Mouse (Mus musculus): Measurements from ENCODE around the gene Ric8a. TPM values are rescaled to one million over a fixed set of nuclear protein-coding genes. Genes with fewer than 3 reads are reported as not detected.

Gene Ric8a
- total and polyA plus RNA-seq, 2 experiments from 2014 or later: 91.8 to 98.8 TPM

DNA sequence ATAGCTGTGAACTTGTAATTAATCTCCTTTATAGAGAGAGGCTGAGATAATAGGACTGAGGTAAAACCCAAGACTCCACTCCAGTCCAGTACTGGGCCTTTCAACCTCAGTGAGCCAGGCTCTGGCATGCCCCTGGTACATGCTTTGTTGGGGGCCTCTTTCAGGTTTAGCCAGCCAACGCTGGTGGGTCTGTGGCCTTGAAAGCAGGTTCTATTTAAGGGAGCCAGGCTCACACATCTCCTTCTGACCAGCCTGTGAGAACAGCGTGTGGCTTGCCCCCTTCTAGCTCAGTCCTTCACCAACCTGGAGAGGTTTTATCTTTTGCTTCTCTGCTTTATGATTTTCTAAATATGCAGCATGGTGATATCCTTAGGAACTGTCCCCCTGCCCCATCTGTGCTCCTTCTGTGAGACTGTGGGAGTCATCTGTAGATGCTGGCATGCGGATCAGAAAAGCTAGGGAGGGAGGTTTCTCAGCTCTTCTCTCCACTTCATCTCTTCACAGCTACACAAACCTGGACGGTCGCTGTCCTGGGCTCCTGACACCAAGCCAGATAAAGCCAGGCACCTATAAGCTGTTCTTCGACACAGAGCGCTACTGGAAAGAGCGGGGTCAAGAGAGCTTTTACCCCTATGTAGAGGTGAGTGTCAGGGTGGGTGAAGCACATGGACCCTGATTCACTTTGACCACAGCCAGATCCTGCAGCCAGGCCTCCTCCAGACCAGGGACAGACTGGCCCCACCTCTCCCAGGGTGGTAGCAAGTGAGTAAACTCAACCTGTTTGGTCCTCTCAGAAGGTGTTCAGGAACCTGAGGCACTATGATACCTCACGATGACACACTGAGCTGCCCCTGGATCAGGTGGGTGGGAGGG lies 20.3 kb upstream of the Ric8a start:
- 71% methylated on average over 9 of the region's 9 CpGs for WGBS
- H3K27me3 ChIP-seq (ENCODE audit: insufficient read depth, low read length): no peaks in the 10 kb centered on the region; the same call in 1 of the 2 replicates
- H3K4me1 ChIP-seq (ENCODE audit: insufficient read depth): no peaks in the 10 kb centered on the region
- TF ChIP-seq CTCF (IDR thresholded peaks at IDR 0.05; ENCODE audit: low read depth): no peak
- H3K36me3 ChIP-seq (ENCODE audit: insufficient read depth): no peaks in the 10 kb centered on the region
- H3K9ac ChIP-seq: no peak overlapping the region
- H3K9me3 ChIP-seq (ENCODE audit: low read length): no peaks in the 10 kb centered on the region
- H3K4me3 ChIP-seq (ENCODE audit: low read depth, low read length): no peak overlapping the region
- peak; percentile 66 for ATAC-seq
- peak; percentile 56 for DNase-seq
- no peak overlapping the region for H3K27ac ChIP-seq (ENCODE audit: low read depth, low read length)
- no peak overlapping the region for H3K4me2 ChIP-seq (ENCODE audit: low read depth)

DNA sequence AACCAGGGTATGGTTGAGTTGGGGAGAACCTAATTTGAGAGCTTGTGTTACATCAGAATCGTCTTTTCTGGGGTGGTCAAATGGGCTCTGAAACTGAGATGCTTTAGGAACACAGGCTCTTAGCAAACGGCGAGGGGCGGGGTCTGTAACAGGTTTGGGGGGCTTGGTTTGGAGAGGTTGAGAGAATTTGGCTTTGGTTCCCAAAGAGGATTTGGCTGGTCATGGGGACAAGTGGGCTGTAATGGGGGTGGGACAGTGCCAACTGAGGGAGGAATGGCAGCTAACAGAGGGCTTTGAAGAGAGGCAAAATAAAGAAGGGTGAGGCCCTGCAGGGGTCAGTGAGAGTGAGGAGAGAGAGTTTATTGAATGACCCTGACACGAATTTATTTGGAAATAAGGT lies 17.2 kb upstream of the Ric8a start:
- no peak overlapping the region for H3K4me3 ChIP-seq (ENCODE audit: low read depth, low read length)
- no peak for TF ChIP-seq CTCF (IDR thresholded peaks at IDR 0.05; ENCODE audit: low read depth)
- no peaks in the 10 kb centered on the region; the same call in 1 of the 2 replicates for H3K27me3 ChIP-seq (ENCODE audit: insufficient read depth, low read length)
- no peaks in the 10 kb centered on the region for H3K36me3 ChIP-seq (ENCODE audit: insufficient read depth)
- H3K9me3 ChIP-seq (ENCODE audit: low read length): no peaks in the 10 kb centered on the region
- no peak overlapping the region for H3K9ac ChIP-seq
- 50% methylated on average over 5 of the region's 5 CpGs for WGBS
- ATAC-seq (no peak), DNase-seq (no peak)
- H3K4me1 ChIP-seq (ENCODE audit: insufficient read depth): no peaks in the 10 kb centered on the region
- H3K4me2 ChIP-seq (ENCODE audit: low read depth): no peak overlapping the region
- no peak overlapping the region for H3K27ac ChIP-seq (ENCODE audit: low read depth, low read length)

DNA sequence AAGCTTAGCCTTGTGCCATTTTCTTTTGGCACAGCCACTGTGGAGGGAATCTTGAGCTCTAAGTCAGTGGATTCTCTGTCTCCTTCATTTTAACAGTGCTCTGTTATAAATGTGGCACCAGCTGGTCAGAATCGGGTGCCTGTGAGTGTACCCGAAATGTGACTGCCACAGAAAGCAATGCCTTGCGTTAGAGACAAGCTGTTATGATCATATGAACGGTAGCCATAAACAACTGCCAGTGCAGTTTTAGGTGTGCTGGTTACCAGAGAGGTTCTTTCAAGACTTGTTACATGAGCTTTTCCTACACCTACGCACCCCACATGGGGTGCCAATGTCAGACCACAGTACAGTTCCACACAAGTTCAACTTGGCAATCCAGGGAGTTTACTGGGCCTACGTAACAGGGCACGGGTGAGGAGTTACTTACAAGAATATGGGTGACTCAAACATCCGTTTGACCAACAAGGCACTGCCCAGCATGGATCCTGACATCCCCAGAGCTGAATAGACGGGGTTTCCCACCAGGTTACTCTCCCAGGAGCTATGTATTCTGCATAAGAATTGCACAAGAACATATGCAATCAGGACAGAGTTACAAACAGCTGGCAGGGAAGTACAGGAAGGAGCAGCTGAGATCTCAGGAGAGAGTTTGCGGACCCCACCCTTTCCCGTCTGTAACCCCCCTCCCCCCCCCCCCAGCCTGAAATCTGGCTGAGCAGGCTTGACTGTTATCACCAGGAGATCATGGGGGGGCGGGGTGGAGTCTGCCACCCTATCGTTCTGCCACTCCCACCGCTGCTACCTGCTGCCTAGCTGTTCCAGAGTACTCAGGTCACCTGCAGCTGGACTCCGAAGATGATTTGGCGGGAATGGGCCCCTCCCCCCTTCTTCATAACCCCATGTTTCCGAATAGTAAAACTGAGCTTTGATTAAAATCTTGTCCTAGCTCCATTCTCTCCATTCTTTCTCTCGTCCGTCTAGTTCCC lies 15.7 kb upstream of the Ric8a start:
- H3K36me3 ChIP-seq (ENCODE audit: insufficient read depth): no peaks in the 10 kb centered on the region
- no peaks in the 10 kb centered on the region; the same call in 1 of the 2 replicates for H3K27me3 ChIP-seq (ENCODE audit: insufficient read depth, low read length)
- H3K27ac ChIP-seq (ENCODE audit: low read depth, low read length): no peak overlapping the region
- WGBS: 42% methylated on average over 19 of the region's 19 CpGs
- no peak overlapping the region for H3K9ac ChIP-seq
- H3K4me3 ChIP-seq (ENCODE audit: low read depth, low read length): no peak overlapping the region
- DNase-seq (no peak), ATAC-seq (no peak)
- H3K4me1 ChIP-seq (ENCODE audit: insufficient read depth): no peaks in the 10 kb centered on the region
- no peaks in the 10 kb centered on the region for H3K9me3 ChIP-seq (ENCODE audit: low read length)
- H3K4me2 ChIP-seq (ENCODE audit: low read depth): no peak overlapping the region
- TF ChIP-seq CTCF (IDR thresholded peaks at IDR 0.05; ENCODE audit: low read depth): no peak

DNA sequence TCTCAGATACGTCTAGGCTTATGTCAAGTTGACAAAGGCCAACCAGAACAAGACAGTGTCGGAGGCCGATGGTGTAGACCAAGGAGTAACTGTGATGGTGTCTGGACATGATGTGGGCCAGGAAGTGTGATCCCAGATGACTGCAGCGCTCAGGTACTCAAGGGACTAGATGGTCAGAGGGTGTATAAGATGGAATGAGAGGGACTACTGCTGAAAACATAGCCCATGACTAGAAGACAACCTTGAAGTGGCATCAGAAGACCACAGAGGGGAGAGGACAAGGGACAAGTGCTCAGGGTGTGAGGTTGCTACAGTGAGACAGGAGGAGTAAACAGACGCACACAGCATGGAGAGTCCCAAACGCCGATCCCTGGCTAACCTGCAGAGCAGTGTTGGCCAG lies 13.0 kb upstream of the Ric8a start:
- 80% methylated on average over 7 of the region's 7 CpGs for WGBS
- no peak overlapping the region for H3K4me3 ChIP-seq (ENCODE audit: low read depth, low read length)
- ATAC-seq: no peak
- H3K27ac ChIP-seq (ENCODE audit: low read depth, low read length): no peak overlapping the region
- no peak for DNase-seq
- H3K9ac ChIP-seq: no peak overlapping the region
- H3K27me3 ChIP-seq (ENCODE audit: insufficient read depth, low read length): no peaks in the 10 kb centered on the region; the same call in 1 of the 2 replicates
- H3K36me3 ChIP-seq (ENCODE audit: insufficient read depth): no peaks in the 10 kb centered on the region
- H3K9me3 ChIP-seq (ENCODE audit: low read length): no peaks in the 10 kb centered on the region
- no peak for TF ChIP-seq CTCF (IDR thresholded peaks at IDR 0.05; ENCODE audit: low read depth)
- H3K4me2 ChIP-seq (ENCODE audit: low read depth): no peak overlapping the region
- H3K4me1 ChIP-seq (ENCODE audit: insufficient read depth): no peaks in the 10 kb centered on the region

DNA sequence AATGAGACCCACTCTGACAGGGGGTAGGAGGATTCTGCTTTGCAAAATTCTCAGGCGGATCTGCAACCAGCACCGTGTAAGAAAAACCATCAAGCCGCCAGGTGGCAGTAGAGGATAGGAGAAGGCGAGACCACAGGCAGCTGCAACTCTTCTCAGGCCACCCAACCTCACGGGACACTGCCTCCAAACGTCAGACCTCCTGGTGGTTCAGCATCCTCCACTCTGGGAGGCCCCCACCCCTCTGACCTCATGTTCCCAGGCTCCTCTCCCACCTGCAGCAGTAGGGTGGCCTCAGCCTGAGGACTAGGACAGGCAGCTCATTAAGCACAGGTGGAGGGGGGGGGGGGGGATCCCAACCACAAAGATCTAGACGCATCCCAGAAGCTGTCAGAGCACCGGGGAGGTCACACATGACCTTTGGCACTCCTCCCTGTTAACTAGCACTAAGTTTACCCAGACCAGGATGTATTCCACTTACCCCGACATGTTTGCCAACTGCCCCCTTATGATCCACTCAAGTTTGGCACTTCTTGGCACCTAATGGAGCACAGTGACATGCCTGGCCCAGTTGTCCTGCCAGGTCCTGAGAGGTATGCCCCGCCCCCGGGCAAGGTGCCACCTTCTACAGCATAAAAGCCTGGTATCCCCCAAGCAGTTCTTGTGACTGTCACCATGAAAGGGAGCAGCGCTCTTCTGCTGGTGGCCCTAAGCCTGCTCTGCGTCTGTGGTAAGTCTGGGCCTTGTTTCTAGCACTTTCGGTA lies 11.7 kb upstream of the Ric8a start, which contains the start of gene Scgb1c1:
Gene Scgb1c1 (plus strand): TSS at position 643 of the 761 bp plus-strand sequence.
- Histone ChIP-seq H3K27ac (ENCODE audit: low read depth, low read length) (no peak within 1 kb of the TSS), H3K4me2 (ENCODE audit: low read depth) (no peak within 1 kb of the TSS), H3K4me1 (ENCODE audit: insufficient read depth) (no peaks in the 10 kb centered on the region), H3K36me3 (ENCODE audit: insufficient read depth) (no peaks in the 10 kb centered on the region; the same call in 1 of the 2 replicates), H3K27me3 (ENCODE audit: insufficient read depth, low read length) (no peaks in the 10 kb centered on the region), H3K9me3 (ENCODE audit: low read length) (no peaks in the 10 kb centered on the region), H3K4me3 (ENCODE audit: low read depth, low read length) (no peak within 1 kb of the TSS), H3K9ac (no peak within 1 kb of the TSS)
- DNase-seq: peak; percentile 88
- TF ChIP-seq CTCF (IDR thresholded peaks at IDR 0.05; ENCODE audit: low read depth): peak; percentile 87
- ATAC-seq: peak; percentile 94
- 27% methylated on average over 14 of the region's 14 CpGs for WGBS

DNA sequence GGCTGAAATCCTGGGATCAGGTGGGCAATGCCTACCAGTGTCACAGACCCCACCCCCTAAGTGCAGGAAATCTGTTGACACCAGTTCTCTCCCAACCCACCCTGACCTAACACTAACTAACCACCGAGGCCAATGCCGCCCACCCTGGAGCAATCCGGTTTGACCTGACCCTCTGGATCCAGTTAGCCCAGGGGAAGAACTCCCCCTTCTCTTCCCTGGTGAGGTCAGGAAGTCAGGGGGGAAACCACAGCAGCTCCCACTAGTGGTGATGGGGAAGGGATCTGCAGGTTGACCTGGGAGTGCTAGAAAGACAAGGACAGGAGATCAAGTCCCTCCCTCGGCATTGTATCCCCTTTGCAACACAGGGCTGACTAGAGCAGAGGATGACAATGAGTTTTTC lies 11.1 kb upstream of the Ric8a start:
- 64% methylated on average over 4 of the region's 4 CpGs for WGBS
- TF ChIP-seq CTCF (IDR thresholded peaks at IDR 0.05; ENCODE audit: low read depth): peak; percentile 21; the same call in 1 of the 2 replicates
- no peaks in the 10 kb centered on the region; the same call in 1 of the 2 replicates for H3K36me3 ChIP-seq (ENCODE audit: insufficient read depth)
- H3K9ac ChIP-seq: no peak overlapping the region
- H3K4me2 ChIP-seq (ENCODE audit: low read depth): no peak overlapping the region
- no peak overlapping the region for H3K4me3 ChIP-seq (ENCODE audit: low read depth, low read length)
- DNase-seq: no peak
- no peaks in the 10 kb centered on the region for H3K4me1 ChIP-seq (ENCODE audit: insufficient read depth)
- H3K27ac ChIP-seq (ENCODE audit: low read depth, low read length): no peak overlapping the region
- no peak for ATAC-seq
- H3K27me3 ChIP-seq (ENCODE audit: insufficient read depth, low read length): no peaks in the 10 kb centered on the region
- H3K9me3 ChIP-seq (ENCODE audit: low read length): no peaks in the 10 kb centered on the region

Measured in forebrain, postnatal 0 days (tissue).